Mouse (Mus musculus) T-helper 2 cell (primary cell): ENCODE measurements at regions not wholly inside any gene's neighbourhood (a gene's known extent, or its start where the extent isn't known, plus 50 kb on each side); places are given as distances from the start of the nearest gene placed in this dataset.
"Not testable (repeated sequence)": the region's sequence is repeated elsewhere in the genome, so short reads cannot be mapped to it uniquely, and the experiment has no call there.

Experiments
- in situ Hi-C: fragments of 300-600 bp; cut with MboI, MseI; formaldehyde crosslinking; loops from one replicate; pipeline ENCODE4 v1.15.1; 2025; ENCODE audit warnings: high pct_unique_total_duplicates

DNA sequence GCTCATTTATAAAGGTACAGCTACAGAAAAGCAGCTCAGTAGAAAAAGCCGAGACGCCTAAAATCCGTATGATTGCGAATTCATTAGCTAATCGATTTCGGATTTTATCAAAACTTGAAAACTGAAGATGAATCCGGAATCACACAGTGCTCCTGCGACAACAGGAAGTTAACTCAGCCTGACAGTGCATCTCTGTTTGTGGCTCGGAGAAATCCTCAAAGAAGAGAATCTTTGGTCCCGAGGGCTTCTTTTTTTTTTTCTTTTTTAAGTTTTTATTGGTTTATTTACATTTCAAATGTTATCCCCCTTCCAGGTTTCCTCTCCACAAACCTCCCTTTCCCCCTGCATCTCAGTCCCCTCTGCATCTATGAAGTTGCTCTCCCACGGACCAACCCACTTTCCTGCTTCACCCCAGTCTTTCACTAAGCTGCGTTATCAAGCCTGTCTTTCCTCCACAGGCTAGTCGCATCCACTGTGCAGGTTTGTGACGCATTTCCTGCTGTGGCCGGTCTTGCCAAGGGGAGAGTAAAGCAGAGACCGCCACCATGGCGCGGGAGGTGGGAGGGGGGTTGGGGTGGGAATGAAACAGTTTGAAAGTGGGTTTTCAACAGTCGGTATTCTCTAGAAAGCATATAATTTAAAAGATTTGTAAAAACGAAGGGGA is 593.4 kb upstream of the Snrpn start:
- in situ Hi-C loops: loop anchor here (10.0 kb wide), 1 partner anchor 1471 kb away; no protein-coding TSS in a partner anchor

DNA sequence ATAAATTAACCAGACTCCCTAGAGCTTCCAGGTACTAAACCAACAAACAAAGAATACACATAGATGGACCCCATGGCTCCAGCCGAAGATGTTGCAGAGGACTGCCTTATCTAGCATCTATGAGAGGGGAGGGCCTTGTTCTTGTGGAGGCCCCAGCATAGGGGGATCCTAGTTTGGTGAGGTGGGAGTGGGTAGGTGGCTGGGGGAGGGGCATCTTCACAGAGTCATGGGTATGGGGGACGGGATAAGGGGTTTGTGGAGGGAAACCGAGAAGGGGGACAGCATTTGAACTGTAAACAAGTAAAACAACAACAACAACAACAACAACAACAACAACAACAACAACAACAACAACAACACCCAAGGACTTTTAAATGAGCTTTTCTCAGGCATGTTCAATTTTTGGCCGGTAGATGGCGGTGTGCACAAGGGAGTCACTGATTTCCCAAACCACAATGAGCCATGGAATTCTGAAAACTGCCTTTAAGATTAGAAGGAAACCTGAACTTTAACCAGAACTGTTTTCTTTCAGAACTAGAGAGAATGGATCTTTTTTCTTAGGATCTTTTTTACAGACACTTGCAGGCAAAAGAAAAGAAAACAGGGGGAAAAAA is 588.2 kb upstream of the Snrpn start:
- in situ Hi-C loops: not testable (repeated sequence)
